Comparison of ENCODE assay signal across 12 mouse cellular contexts in the genomic region with DNA sequence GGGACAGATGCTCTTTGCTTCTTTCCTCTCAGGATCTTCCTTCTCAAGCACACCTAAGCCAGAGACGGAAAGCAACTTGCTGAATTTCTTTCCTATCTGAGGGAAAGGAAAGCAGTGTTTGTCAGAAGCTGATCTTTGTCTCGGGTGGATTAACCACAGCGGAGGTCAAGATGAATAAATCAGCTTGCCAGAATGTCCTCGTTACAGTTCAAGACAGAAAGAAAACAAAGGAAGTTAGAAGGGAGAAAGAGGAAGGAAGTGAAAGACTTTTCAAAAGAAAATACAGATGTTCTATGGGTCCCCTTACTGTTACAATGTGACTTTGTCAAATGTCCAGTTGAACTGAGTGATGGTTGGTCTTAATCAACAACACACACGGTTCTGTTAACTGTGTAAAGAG.
"Had no signal": no experiment of that assay in that cellular context is flagged by ENCODE, and none has a peak within 500 bp of the region (broad histone marks: within the 10 kb centered on the region; RNA-seq: fewer than 3 reads in every experiment).

No protein-coding gene starts in this region.

- ATAC-seq: intestine, embryonic 16.5 days; midbrain, embryonic 13.5 days had no signal

- H3K9ac ChIP-seq: kidney, embryonic 15.5 days; limb, embryonic 15.5 days; liver, embryonic 13.5 days; midbrain, embryonic 13.5 days; neural tube, embryonic 15.5 days had no signal

- H3K27me3 ChIP-seq: kidney, embryonic 15.5 days; limb, embryonic 15.5 days; liver, embryonic 13.5 days; midbrain, embryonic 13.5 days; neural tube, embryonic 15.5 days had no signal

- H3K9me3 ChIP-seq: kidney, embryonic 15.5 days; limb, embryonic 15.5 days; liver, embryonic 13.5 days; midbrain, embryonic 13.5 days; neural tube, embryonic 15.5 days had no signal

- H3K4me2 ChIP-seq: kidney, embryonic 15.5 days; limb, embryonic 15.5 days; liver, embryonic 13.5 days; midbrain, embryonic 13.5 days; neural tube, embryonic 15.5 days had no signal

- H3K36me3 ChIP-seq: kidney, embryonic 15.5 days; limb, embryonic 15.5 days; liver, embryonic 13.5 days; midbrain, embryonic 13.5 days; neural tube, embryonic 15.5 days had no signal

- H3K4me3 ChIP-seq: kidney, embryonic 15.5 days; limb, embryonic 15.5 days; liver, embryonic 13.5 days; midbrain, embryonic 13.5 days; neural tube, embryonic 15.5 days had no signal

- DNase-seq: kidney, adult 2 months; layer of hippocampus, postnatal 36 days; liver, embryonic 13.5 days; lung, adult 18-20 months; lung, postnatal 4 days; thymus, adult 18-20 months; thymus, postnatal 14 days had no signal

- H3K4me1 ChIP-seq: kidney, embryonic 15.5 days; limb, embryonic 15.5 days; liver, embryonic 13.5 days; midbrain, embryonic 13.5 days; neural tube, embryonic 15.5 days had no signal

- H3K27ac ChIP-seq: kidney, embryonic 15.5 days; limb, embryonic 15.5 days; liver, embryonic 13.5 days; midbrain, embryonic 13.5 days; neural tube, embryonic 15.5 days had no signal
